Mouse (Mus musculus): Measurements from ENCODE around the gene Tmprss9.

Gene Tmprss9

DNA sequence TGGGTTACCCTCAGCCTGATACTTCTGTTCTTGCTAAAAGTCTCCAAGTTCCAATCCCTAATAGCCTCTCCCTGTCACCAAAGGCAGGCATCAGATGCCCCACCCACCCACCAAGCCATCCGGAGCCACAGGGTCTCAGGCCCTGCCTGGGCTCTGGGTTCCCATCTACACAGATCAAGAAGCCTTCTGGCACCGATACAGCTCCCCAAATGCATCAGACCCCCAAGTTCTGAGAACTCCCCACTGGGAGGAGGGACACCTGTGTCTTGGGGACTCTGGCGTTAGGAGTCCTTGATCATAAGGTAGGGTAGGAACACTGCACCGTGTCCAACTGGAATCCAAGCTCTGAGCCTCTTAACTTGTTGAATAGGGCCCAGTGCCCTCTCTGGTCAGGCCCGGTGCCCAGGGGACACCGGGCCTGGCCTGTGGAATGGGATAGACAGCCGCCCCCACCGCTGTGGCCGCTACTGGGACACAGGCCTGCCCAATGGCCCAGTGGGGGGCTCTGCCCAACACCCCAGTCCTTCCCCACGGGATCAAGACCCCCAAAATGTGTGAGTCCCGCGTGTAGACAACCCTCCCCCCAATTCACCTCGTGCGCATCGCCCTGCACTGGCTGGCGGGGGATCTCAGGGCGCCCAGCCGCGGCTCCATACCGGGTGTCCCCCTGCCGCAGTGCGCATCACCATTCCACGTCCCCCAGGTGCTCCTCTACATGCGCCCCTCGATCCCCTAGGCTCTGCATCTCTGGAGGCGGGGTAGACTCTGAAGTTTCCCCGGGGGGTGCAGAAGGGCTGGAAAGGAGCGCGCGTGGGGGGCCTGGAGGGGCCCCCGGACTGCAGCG lies 28.3 kb upstream of the Tmprss9 start:
- DNase-seq (ENCODE audit: low read depth), result no peak

DNA sequence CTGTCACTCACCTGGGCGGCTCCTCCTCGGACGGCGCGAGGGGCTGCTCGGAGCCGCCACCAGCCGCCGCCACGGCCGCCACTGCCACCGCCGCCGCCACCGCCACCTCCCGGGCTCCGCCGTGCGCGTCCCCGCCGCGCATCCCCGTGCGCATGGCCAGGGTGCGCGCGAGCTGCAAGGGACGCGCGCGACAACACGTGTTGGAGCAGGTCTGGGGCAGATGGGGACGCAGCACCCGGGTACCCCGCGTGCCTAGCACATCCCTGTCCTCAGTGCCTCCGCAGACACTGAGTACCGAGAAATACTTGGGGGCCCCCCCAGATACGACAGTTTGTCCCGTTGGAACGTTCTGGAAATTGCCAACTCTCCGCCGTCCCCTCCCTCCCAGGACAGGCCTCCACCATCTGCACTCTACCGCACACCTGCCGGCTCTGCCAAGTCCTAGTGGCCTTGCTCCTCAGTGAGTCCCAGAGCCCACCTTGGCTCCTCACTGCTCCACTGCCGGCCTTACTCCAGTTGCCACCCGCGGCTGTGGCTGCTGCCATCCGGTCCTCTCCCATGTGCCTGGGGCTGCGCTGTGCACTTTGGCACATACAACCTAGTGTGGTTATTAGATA lies 27.6 kb upstream of the Tmprss9 start, which contains the start of gene Lingo3:
Gene Lingo3, minus strand, starts transcription at position 109 of the 617 bp plus-strand sequence.
- no peak for DNase-seq (ENCODE audit: low read depth)

- no peak for DNase-seq (ENCODE audit: low read depth)
Observed at GRCm38 (mm10) chr10:80845055-80845693, 26.5 kb upstream of the Tmprss9 start.

- DNase-seq (ENCODE audit: low read depth), result no peak
Observed at GRCm38 (mm10) chr10:80845732-80846131, 25.9 kb upstream of the Tmprss9 start.

- peak; percentile 84 for DNase-seq (ENCODE audit: low read depth)
Observed at GRCm38 (mm10) chr10:80848571-80848970, 23.1 kb upstream of the Tmprss9 start.

DNA sequence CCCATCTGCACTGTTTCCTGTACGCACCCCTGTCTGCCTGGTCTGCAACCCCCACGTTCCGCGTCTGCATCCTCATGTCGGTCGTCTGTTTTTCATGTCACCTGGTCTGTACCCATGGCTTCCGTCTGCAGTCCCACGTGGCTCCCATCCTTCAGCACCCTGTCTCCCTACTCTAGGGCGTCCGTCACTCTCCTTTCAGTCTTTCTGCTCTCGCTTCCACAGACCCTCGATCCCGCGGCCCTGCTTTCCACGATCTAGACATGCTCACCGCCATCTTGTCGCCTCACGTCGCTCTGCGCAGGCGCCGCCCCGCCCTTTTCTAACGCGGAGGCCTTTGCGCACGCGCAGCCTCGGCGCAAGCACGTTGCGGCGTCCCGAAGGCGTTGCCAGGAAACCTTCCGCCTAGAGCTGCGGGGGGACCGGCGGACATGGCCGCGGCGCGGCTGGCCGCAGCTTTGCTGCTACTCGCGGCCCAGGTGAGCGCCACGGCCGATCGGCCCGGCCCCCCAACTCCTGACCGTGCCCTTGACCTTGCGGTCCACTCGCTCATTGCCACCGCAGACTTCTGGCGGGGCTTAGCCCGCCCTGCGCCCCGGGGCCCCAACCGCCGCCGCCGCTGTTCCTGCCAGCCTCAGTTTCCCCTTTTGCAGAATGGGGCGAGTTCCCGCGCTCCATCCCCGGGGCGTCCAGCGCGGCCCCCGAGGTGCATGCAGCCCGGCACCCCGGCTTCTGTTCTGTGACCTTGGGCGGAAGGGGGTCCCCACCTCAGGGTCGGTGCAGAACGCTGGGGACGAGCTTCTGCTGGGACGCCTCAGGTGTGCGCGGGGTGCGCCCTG lies 16.5 kb upstream of the Tmprss9 start, which contains the start of the genes Lsm7 and Sppl2b:
Gene Lsm7, minus strand, starts transcription at position 297 of the 836 bp plus-strand sequence.
Gene Sppl2b, plus strand, starts transcription at position 363 of the 836 bp plus-strand sequence.
- peak; percentile 98 for DNase-seq (ENCODE audit: low read depth)

GRCm38 (mm10) chr10:80855749-80856073 lies 15.9 kb upstream of the Tmprss9 start:
- DNase-seq (ENCODE audit: low read depth), result no peak

DNA sequence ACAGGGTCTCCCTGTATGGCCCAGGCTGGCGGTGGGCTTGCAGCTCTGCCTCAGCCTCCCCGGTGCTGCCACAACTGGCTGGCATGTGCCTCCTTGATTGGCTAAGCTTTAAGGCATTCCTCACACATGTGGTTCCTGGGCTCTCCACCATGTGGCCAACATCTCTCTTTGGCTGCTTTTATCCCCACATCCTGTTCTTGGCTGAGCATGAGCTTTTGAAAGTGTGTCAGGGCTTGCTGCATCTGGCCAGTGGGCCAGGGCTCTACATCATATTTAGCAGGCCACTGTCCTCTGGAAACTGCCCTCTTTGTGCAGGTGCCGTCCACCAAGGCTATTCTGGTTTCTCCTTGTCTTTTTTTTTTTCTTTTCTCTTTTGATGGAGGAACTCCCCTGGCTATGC lies 15.4 kb upstream of the Tmprss9 start:
- DNase-seq (ENCODE audit: low read depth), result peak; percentile 36

DNA sequence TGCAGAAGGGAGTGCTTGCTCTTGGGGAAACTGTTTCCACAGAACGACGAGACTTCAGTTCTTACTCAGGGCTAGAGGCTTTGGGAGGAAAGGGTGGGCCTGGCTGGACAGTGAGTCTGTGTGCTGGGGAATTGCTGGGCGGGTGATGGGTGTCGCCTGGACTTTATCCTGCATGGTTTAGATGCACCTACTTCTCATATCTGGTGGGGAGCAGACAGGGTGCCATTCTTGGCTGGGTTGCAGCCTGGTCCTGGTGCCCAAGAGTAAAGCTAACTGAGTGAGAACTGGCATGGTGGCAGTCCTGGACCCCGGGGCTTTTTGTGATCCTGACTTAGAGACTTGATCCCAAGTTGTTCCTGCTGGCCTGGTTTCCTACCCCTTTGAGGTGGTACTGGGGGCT lies 14.7 kb upstream of the Tmprss9 start:
- DNase-seq (ENCODE audit: low read depth), result no peak

GRCm38 (mm10) chr10:80857386-80857785 lies 14.3 kb upstream of the Tmprss9 start:
- DNase-seq (ENCODE audit: low read depth), result no peak

- DNase-seq (ENCODE audit: low read depth), result no peak
Observed at GRCm38 (mm10) chr10:80857848-80858247, 13.8 kb upstream of the Tmprss9 start.

DNA sequence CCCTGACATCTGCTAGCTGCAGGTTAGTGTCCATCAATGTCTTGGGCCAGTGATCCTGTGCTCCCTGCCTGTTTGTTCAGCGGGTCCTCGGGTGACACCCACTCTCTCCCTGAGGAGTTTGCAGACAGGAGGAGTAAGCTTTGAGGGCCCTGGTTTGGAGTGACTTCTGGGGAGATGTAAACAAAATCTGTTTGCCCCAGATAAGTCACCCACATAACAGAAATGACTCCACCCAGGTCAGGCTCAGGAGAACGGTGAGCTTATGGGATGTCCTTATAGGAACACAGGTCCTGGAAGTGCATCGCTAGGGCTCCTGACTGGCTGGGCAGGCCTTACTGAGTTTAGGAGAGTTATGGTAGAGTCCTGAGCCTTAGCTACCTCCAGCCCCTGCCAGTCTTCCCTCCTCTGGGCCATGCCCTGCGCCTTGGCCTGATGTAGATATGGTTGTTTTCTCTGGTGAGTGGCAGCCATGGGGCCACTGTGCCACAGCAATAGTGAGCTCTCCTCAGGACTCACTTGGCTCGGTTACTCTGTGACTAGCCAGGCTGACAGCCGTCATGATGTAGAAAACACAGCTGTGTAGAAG lies 13.2 kb upstream of the Tmprss9 start:
- no peak for DNase-seq (ENCODE audit: low read depth)

GRCm38 (mm10) chr10:80862305-80862704 lies 9.3 kb upstream of the Tmprss9 start:
- no peak for DNase-seq (ENCODE audit: low read depth)

- DNase-seq (ENCODE audit: low read depth), result no peak
Observed at GRCm38 (mm10) chr10:80864446-80864845, 7.2 kb upstream of the Tmprss9 start.

DNA sequence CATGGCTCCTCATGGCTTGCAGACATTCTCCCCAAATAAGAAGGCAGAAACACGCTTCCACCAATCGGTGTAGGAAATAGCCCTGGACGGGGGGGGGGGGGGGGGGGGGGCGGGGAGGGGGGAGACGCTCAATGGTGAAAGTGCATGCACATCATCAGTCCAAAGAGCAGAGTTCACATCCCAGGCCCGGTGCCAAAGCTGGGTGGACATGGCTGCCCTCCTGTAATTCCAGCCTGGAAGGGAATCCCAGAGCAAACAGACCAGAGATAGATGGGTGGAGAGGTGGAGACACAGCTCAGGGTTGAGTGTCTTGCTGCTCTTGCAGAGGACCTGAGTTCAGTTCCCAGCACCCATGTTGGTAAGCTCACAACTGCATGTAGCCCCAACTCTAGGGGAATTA lies 655 bp upstream of the Tmprss9 start:
- no peak for DNase-seq (ENCODE audit: low read depth)

GRCm38 (mm10) chr10:80874035-80874434 lies 2.4 kb downstream of the Tmprss9 start:
- no peak for DNase-seq (ENCODE audit: low read depth)

DNA sequence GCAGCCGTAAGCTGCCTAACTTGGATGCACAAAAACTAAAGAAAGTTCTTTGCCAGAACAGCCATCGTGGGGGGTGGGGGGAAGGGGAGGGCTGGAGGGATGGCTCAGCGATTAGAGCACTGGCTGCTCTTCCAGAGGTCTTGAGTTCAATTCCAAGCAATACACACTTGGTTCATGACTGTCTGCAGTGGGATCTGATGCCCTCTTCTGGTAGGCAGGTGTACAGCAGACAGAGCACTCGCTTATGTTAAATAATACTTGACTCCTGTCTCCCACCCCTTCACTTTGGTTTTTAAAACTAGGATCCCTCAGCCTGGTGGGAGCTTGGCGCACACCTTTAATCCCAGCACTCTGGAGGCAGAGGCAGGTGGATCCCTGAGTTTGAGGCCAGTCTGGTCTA lies 4.4 kb downstream of the Tmprss9 start:
- peak; percentile 83 for DNase-seq (ENCODE audit: low read depth)

DNA sequence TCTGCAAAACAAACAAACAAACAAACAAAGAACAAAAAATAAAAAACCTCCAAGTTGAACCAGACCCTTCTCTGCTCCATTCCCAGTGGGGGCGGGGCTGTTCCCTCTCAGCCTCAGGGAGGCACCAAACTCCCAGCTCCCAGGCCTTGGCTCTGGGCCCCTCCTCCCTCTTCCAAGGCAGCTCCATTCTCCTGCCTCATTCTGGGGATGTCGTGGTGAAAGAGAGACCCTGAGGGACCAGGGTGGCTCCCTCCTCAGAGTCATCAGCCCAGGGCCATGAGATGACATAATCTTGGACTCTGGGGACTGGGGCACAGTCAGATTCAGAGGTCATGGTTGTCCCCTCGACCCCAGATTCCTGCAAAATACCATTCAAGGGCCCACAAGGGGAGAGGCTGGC lies 4.9 kb downstream of the Tmprss9 start:
- DNase-seq (ENCODE audit: low read depth), result no peak

GRCm38 (mm10) chr10:80880131-80880641 lies 8.5 kb downstream of the Tmprss9 start:
- DNase-seq (ENCODE audit: low read depth), result peak; percentile 84

- DNase-seq (ENCODE audit: low read depth), result peak; percentile 63
Observed at GRCm38 (mm10) chr10:80880901-80881300, 9.3 kb downstream of the Tmprss9 start.

- DNase-seq (ENCODE audit: low read depth), result peak; percentile 88
Observed at GRCm38 (mm10) chr10:80881301-80881700, 9.7 kb downstream of the Tmprss9 start.
